8 mouse cellular contexts compared by ENCODE assay signal in the genomic region with DNA sequence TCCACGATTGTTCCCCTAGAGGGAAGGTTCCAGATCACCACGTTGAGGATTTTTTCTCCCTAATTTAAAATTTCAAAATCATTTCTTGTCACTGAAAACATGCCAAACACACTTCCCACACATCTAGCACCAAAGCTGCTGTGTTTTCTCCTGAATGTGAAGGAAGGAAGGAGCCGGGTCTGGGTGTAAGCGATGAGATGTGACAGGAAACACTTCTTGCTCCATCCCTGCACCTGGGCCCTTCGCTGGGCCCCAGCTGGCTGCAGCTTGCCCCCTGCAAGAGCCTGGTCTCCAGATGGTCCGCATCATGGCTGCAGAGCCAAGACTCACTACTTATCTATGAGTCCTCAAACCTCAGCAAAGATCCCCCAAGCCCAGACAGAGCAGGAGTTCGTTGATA.
A peak's percentile ranks its signal among the peaks of the same experiment; 100 is the strongest.
DNase-seq lines count a peak whose midpoint lies in the region; ATAC-seq lines count a peak whose summit lies in the region.

No protein-coding gene starts in this region.

- no peak overlapping the region for H3K4me2 ChIP-seq in heart, embryonic 13.5 days

- peaks cover 38% of the 10 kb centered on the region for H3K4me1 ChIP-seq in heart, embryonic 13.5 days

- H3K27me3 ChIP-seq in heart, embryonic 13.5 days (replicated peaks), result no peaks in the 10 kb centered on the region

- 0 out of 2 replicates have a peak overlapping the region, but pooled peaks have one; percentile 24 for H3K9ac ChIP-seq in heart, embryonic 13.5 days

- peak overlapping the region; percentile 50 for H3K27ac ChIP-seq in heart, embryonic 13.5 days (replicated peaks)

- WGBS in heart, embryonic 13.5 days, result 46% methylated on average over 7 of the region's 7 CpGs

- H3K9me3 ChIP-seq in heart, embryonic 13.5 days, result peaks cover 3% of the 10 kb centered on the region; the same call in 1 of the 2 replicates

- no peak overlapping the region for H3K4me3 ChIP-seq in heart, embryonic 13.5 days

- peak; percentile 15 for DNase-seq in kidney, postnatal 14 days
- no peak for DNase-seq in kidney, adult 18-20 months
- DNase-seq in left cerebral cortex, adult 18-20 months (ENCODE audit: low spot score in 2 of 2), result peak; percentile 59 to 66
- DNase-seq in neural tube, embryonic 10.5 days (ENCODE audit: extremely low spot score, low spot score), result peak; percentile 35
- DNase-seq in cerebellum, adult 11 months, result no peak
- DNase-seq in retina, embryonic 14.5 days (ENCODE audit: low spot score), result no peak
- DNase-seq in B cell, adult 2 months, result no peak

- H3K36me3 ChIP-seq in heart, embryonic 13.5 days, result no peaks in the 10 kb centered on the region

- ATAC-seq in heart, embryonic 13.5 days (ENCODE audit: extremely low read depth, insufficient number of reproducible peaks, low FRiP score, low TSS enrichment), result no peak

Comparison
In these comparisons a context has a peak if more than half of its experiments do, and no peak if none do; other contexts are left out.
1. DNase-seq: peak in kidney, postnatal 14 days (single experiment), left cerebral cortex, adult 18-20 months (2 of 2) and neural tube, embryonic 10.5 days (single experiment); none in kidney, adult 18-20 months (single experiment), cerebellum, adult 11 months (single experiment), retina, embryonic 14.5 days (single experiment) and B cell, adult 2 months (0 of 2).